Mouse (Mus musculus): ENCODE data around the gene Cdkn2d.
"Not testable (repeated sequence)": the region's sequence is repeated elsewhere in the genome, so short reads cannot be mapped to it uniquely, and the experiment has no call there.

Cdkn2d gene

GRCm38 (mm10) chr9:21291022-21291787 is at the start of gene Cdkn2d:
Gene Cdkn2d, minus strand, starts transcription at chr9:21291407.
- peak; percentile 100 for DNase-seq (ENCODE audit: inconsistent age in 2 of 2, low spot score in 1 of 2)

- DNase-seq (ENCODE audit: inconsistent age in 2 of 2, low spot score in 1 of 2): peak in 1 of 2 experiments; percentile 40
These were observed 49.2 kb upstream of the Cdkn2d start for GRCm38 (mm10) chr9:21340411-21340810.

GRCm38 (mm10) chr9:21337652-21338051 is 46.4 kb upstream of the Cdkn2d start:
- DNase-seq (ENCODE audit: inconsistent age in 2 of 2, low spot score in 1 of 2): no peak

GRCm38 (mm10) chr9:21336491-21336890 is 45.3 kb upstream of the Cdkn2d start:
- DNase-seq (ENCODE audit: inconsistent age in 2 of 2, low spot score in 1 of 2): no peak

- DNase-seq (ENCODE audit: inconsistent age in 2 of 2, low spot score in 1 of 2): no peak
These were observed 44.2 kb upstream of the Cdkn2d start for GRCm38 (mm10) chr9:21335391-21335790.

GRCm38 (mm10) chr9:21334747-21335146 is 43.5 kb upstream of the Cdkn2d start:
- no peak for DNase-seq (ENCODE audit: inconsistent age in 2 of 2, low spot score in 1 of 2)

- DNase-seq (ENCODE audit: inconsistent age in 2 of 2, low spot score in 1 of 2): no peak
These were observed 42.3 kb upstream of the Cdkn2d start for GRCm38 (mm10) chr9:21333523-21333922.

- no peak for DNase-seq (ENCODE audit: inconsistent age in 2 of 2, low spot score in 1 of 2)
These were observed 41.2 kb upstream of the Cdkn2d start for GRCm38 (mm10) chr9:21332161-21333061.

GRCm38 (mm10) chr9:21331365-21332140 is 40.3 kb upstream of the Cdkn2d start:
- DNase-seq (ENCODE audit: inconsistent age in 2 of 2, low spot score in 1 of 2): no peak

- peak; percentile 72 to 73 for DNase-seq (ENCODE audit: inconsistent age in 2 of 2, low spot score in 1 of 2)
These were observed 38.6 kb upstream of the Cdkn2d start for GRCm38 (mm10) chr9:21329699-21330289.

GRCm38 (mm10) chr9:21329041-21329440 is 37.8 kb upstream of the Cdkn2d start:
- DNase-seq (ENCODE audit: inconsistent age in 2 of 2, low spot score in 1 of 2): peak; percentile 55 to 64

- no peak for DNase-seq (ENCODE audit: inconsistent age in 2 of 2, low spot score in 1 of 2)
These were observed 36.8 kb upstream of the Cdkn2d start for GRCm38 (mm10) chr9:21328041-21328440.

- DNase-seq (ENCODE audit: inconsistent age in 2 of 2, low spot score in 1 of 2): no peak
These were observed 36.4 kb upstream of the Cdkn2d start for GRCm38 (mm10) chr9:21327569-21327968.

- peak; percentile 36 to 46 for DNase-seq (ENCODE audit: inconsistent age in 2 of 2, low spot score in 1 of 2)
These were observed 33.1 kb upstream of the Cdkn2d start for GRCm38 (mm10) chr9:21324269-21324668.

GRCm38 (mm10) chr9:21322917-21323297 is 31.7 kb upstream of the Cdkn2d start:
- DNase-seq (ENCODE audit: inconsistent age in 2 of 2, low spot score in 1 of 2): not testable (repeated sequence)

GRCm38 (mm10) chr9:21322211-21322916 is 31.2 kb upstream of the Cdkn2d start:
- DNase-seq (ENCODE audit: inconsistent age in 2 of 2, low spot score in 1 of 2): no peak

- peak; percentile 52 to 65 for DNase-seq (ENCODE audit: inconsistent age in 2 of 2, low spot score in 1 of 2)
These were observed 30.3 kb upstream of the Cdkn2d start for GRCm38 (mm10) chr9:21321513-21321835.

- peak; percentile 92 to 96 for DNase-seq (ENCODE audit: inconsistent age in 2 of 2, low spot score in 1 of 2)
These were observed 29.7 kb upstream of the Cdkn2d start, which contains the start of gene Slc44a2 for GRCm38 (mm10) chr9:21320619-21321512. Gene Slc44a2, plus strand, starts transcription at chr9:21320698.

GRCm38 (mm10) chr9:21320280-21320618 is 29.0 kb upstream of the Cdkn2d start:
- no peak for DNase-seq (ENCODE audit: inconsistent age in 2 of 2, low spot score in 1 of 2)

All from adrenal gland, adult (tissue).